Mouse (Mus musculus): Measurements from ENCODE around the gene Psmb11.

GRCm38 (mm10) chr14:54577089-54577982 is 43.9 kb upstream of the Psmb11 start, which contains the start of gene Ajuba:
- TF ChIP-seq POLR2A (IDR thresholded peaks at IDR 0.05; ENCODE audit: borderline replicate concordance, control insufficient read depth, low read depth, low read length) = no peak
- TF ChIP-seq CTCF (IDR thresholded peaks at IDR 0.05; ENCODE audit: control insufficient read depth, insufficient read depth, low read length) = no peak

Measured in bone marrow, adult 2 months (tissue).